Mouse (Mus musculus) liver, postnatal 0 days (tissue): ENCODE measurements around the gene Cuta.

Experiments used
- CTCF ChIP-seq: sonication (generic); IDR thresholded peaks from 2 replicates; pipeline ENCODE4 v1.5.1; 2016; ENCODE audit warnings: antibody characterized with exemption, low read depth
- EP300 ChIP-seq: IDR thresholded peaks from 2 replicates; pipeline ENCODE4 v1.6.1; 2016; ENCODE audit warnings: antibody characterized with exemption, low read depth, mild to moderate bottlenecking

- TF ChIP-seq CTCF (peak; percentile 77), EP300 (no peak)
Measured at GRCm38 (mm10) chr17:26884995-26885926, 54.1 kb downstream of the Cuta start.
